Mouse (Mus musculus) midbrain, embryonic 12.5 days (tissue): ENCODE data around the gene Gm26920. TPM values are rescaled to one million over a fixed set of nuclear protein-coding genes. Genes with fewer than 3 reads are reported as not detected.

Source experiments
- ATAC-seq: fragments of 200-750 bp; cut with Nextera tagmentation; 2 replicates; pipeline ENCODE4 v1.8.0; 2017; ENCODE audit warnings: low read depth, moderate TSS enrichment, moderate library complexity; ENCODE audit not compliant: low FRiP score
- H3K27ac ChIP-seq: fragments of 300-500 bp; sonication (generic); replicated peaks from 2 replicates; pipeline ENCODE4 v1.5.1; 2016; ENCODE audit warnings: mild to moderate bottlenecking
- H3K27me3 ChIP-seq: fragments of 300-500 bp; sonication (generic); 2 replicates; pipeline ENCODE4 v1.6.1; 2016; ENCODE audit warnings: mild to moderate bottlenecking
- H3K36me3 ChIP-seq: fragments of 300-500 bp; sonication (generic); 2 replicates; pipeline ENCODE4 v1.6.1; 2016
- H3K4me1 ChIP-seq: fragments of 300-500 bp; sonication (generic); 2 replicates; pipeline ENCODE4 v1.6.1; 2016
- H3K4me2 ChIP-seq: fragments of 300-500 bp; sonication (generic); replicated peaks from 2 replicates; pipeline ENCODE4 v1.6.1; 2016; ENCODE audit warnings: mild to moderate bottlenecking, moderate library complexity
- H3K4me3 ChIP-seq: fragments of 300-500 bp; sonication (generic); 2 replicates; pipeline ENCODE4 v1.5.1; 2016; ENCODE audit warnings: mild to moderate bottlenecking
- H3K9ac ChIP-seq: fragments of 300-500 bp; sonication (generic); replicated peaks from 2 replicates; pipeline ENCODE4 v1.6.1; 2016; ENCODE audit warnings: mild to moderate bottlenecking, moderate library complexity
- H3K9me3 ChIP-seq: fragments of 300-500 bp; sonication (generic); 2 replicates; pipeline ENCODE4 v1.6.1; 2016; ENCODE audit warnings: mild to moderate bottlenecking
- WGBS: fragments of 180-500 bp; shearing (Covaris S2); methylation state at CpG from one replicate; pipeline ENCODE4 v1.1.7; 2016; 5-methylcytosine and 5-hydroxymethylcytosine counted together
- polyA plus RNA-seq: library from polyadenylated mRNA; unstranded; fragments of >200 nt; fragmentation: Nextera tagmentation; extraction: Ambion mirVana; gene quantifications from 2 replicates; pipeline ENCODE4 v1.2.1, GENCODE M21; 2016

Gene Gm26920
- polyA plus RNA-seq, 1 experiment from 2014 or later: 1.0 TPM

- WGBS: 94% methylated on average over 4 of the region's 4 CpGs
- Histone ChIP-seq H3K27me3 (no peaks in the 10 kb centered on the region), H3K27ac (no peak overlapping the region), H3K4me3 (no peak overlapping the region), H3K9ac (no peak overlapping the region), H3K4me1 (peaks cover 12% of the 10 kb centered on the region), H3K36me3 (no peaks in the 10 kb centered on the region), H3K9me3 (no peaks in the 10 kb centered on the region), H3K4me2 (no peak overlapping the region)
- no peak for ATAC-seq
Measured at GRCm38 (mm10) chr7:30048126-30048525, 42.1 kb downstream of the Gm26920 start.

GRCm38 (mm10) chr7:30044354-30044753, 45.9 kb downstream of the Gm26920 start:
- Histone ChIP-seq H3K4me2 (no peak overlapping the region), H3K27ac (no peak overlapping the region), H3K27me3 (no peaks in the 10 kb centered on the region), H3K9ac (no peak overlapping the region), H3K36me3 (peaks cover 5% of the 10 kb centered on the region; the same call in 1 of the 2 replicates), H3K4me3 (no peak overlapping the region), H3K9me3 (no peaks in the 10 kb centered on the region), H3K4me1 (no peaks in the 10 kb centered on the region)
- WGBS: 64% methylated on average over 9 of the region's 9 CpGs
- ATAC-seq: no peak

GRCm38 (mm10) chr7:30034331-30034730, 55.9 kb downstream of the Gm26920 start:
- H3K4me2 ChIP-seq: no peak overlapping the region
- H3K4me3 ChIP-seq: no peak overlapping the region
- 91% methylated on average over 12 of the region's 12 CpGs for WGBS
- no peak overlapping the region for H3K27ac ChIP-seq
- H3K27me3 ChIP-seq: no peaks in the 10 kb centered on the region
- H3K9me3 ChIP-seq: no peaks in the 10 kb centered on the region
- H3K9ac ChIP-seq: no peak overlapping the region
- ATAC-seq: no peak
- no peaks in the 10 kb centered on the region for H3K4me1 ChIP-seq
- H3K36me3 ChIP-seq: peaks cover 26% of the 10 kb centered on the region

GRCm38 (mm10) chr7:30031379-30031778, 58.8 kb downstream of the Gm26920 start:
- Histone ChIP-seq H3K36me3 (peaks cover 17% of the 10 kb centered on the region), H3K27ac (no peak overlapping the region), H3K9me3 (no peaks in the 10 kb centered on the region), H3K4me1 (no peaks in the 10 kb centered on the region), H3K4me2 (no peak overlapping the region), H3K27me3 (no peaks in the 10 kb centered on the region), H3K9ac (no peak overlapping the region), H3K4me3 (no peak overlapping the region)
- 76% methylated on average over 3 of the region's 3 CpGs for WGBS
- no peak for ATAC-seq

GRCm38 (mm10) chr7:30030677-30031076, 59.5 kb downstream of the Gm26920 start:
- Histone ChIP-seq H3K9me3 (no peaks in the 10 kb centered on the region), H3K27me3 (no peaks in the 10 kb centered on the region), H3K4me3 (no peak overlapping the region), H3K27ac (no peak overlapping the region), H3K4me1 (no peaks in the 10 kb centered on the region), H3K9ac (no peak overlapping the region), H3K36me3 (peaks cover 19% of the 10 kb centered on the region), H3K4me2 (no peak overlapping the region)
- WGBS: 30% methylated on average over 6 of the region's 6 CpGs
- ATAC-seq: no peak

GRCm38 (mm10) chr7:30028572-30028971, 61.6 kb downstream of the Gm26920 start:
- H3K36me3 ChIP-seq: peaks cover 39% of the 10 kb centered on the region
- no peak overlapping the region for H3K4me2 ChIP-seq

GRCm38 (mm10) chr7:30027331-30027730, 62.9 kb downstream of the Gm26920 start:
- Histone ChIP-seq H3K4me3 (no peak overlapping the region), H3K4me1 (no peaks in the 10 kb centered on the region), H3K4me2 (no peak overlapping the region), H3K9ac (no peak overlapping the region), H3K36me3 (peaks cover 51% of the 10 kb centered on the region), H3K9me3 (no peaks in the 10 kb centered on the region), H3K27me3 (no peaks in the 10 kb centered on the region), H3K27ac (no peak overlapping the region)
- no peak for ATAC-seq
- 67% methylated on average over 4 of the region's 4 CpGs for WGBS

More at GRCm38 (mm10) chr7:30028572-30028971, 61.6 kb downstream of the Gm26920 start:
- Histone ChIP-seq H3K4me3 (no peak overlapping the region), H3K27ac (no peak overlapping the region), H3K4me1 (no peaks in the 10 kb centered on the region), H3K9me3 (no peaks in the 10 kb centered on the region), H3K27me3 (no peaks in the 10 kb centered on the region), H3K9ac (no peak overlapping the region)
- ATAC-seq: no peak
- 92% methylated on average over 3 of the region's 3 CpGs for WGBS

- ATAC-seq: no peak
- Histone ChIP-seq H3K9me3 (no peaks in the 10 kb centered on the region), H3K27me3 (no peaks in the 10 kb centered on the region), H3K27ac (no peak overlapping the region), H3K4me2 (no peak overlapping the region), H3K36me3 (peaks cover 60% of the 10 kb centered on the region), H3K4me1 (no peaks in the 10 kb centered on the region), H3K9ac (no peak overlapping the region), H3K4me3 (no peak overlapping the region)
- WGBS: 88% methylated on average over 5 of the region's 5 CpGs
Measured at GRCm38 (mm10) chr7:30025358-30025757, 64.9 kb downstream of the Gm26920 start.

GRCm38 (mm10) chr7:30023800-30024199, 66.4 kb downstream of the Gm26920 start:
- H3K4me1 ChIP-seq: no peaks in the 10 kb centered on the region
- no peak for ATAC-seq
- H3K4me3 ChIP-seq: no peak overlapping the region
- H3K9me3 ChIP-seq: no peaks in the 10 kb centered on the region
- H3K9ac ChIP-seq: no peak overlapping the region
- peaks cover 71% of the 10 kb centered on the region for H3K36me3 ChIP-seq
- no peak overlapping the region for H3K4me2 ChIP-seq
- 95% methylated on average over 8 of the region's 8 CpGs for whole genome bisulfite sequencing
- no peak overlapping the region for H3K27ac ChIP-seq
- no peaks in the 10 kb centered on the region for H3K27me3 ChIP-seq

GRCm38 (mm10) chr7:30023324-30023723, 66.9 kb downstream of the Gm26920 start:
- H3K4me3 ChIP-seq: no peak overlapping the region
- H3K27me3 ChIP-seq: no peaks in the 10 kb centered on the region
- no peak overlapping the region for H3K9ac ChIP-seq
- no peaks in the 10 kb centered on the region for H3K4me1 ChIP-seq
- H3K27ac ChIP-seq: no peak overlapping the region
- H3K4me2 ChIP-seq: no peak overlapping the region
- H3K9me3 ChIP-seq: no peaks in the 10 kb centered on the region
- no peak for ATAC-seq
- WGBS: 94% methylated on average over 9 of the region's 9 CpGs
- H3K36me3 ChIP-seq: peaks cover 76% of the 10 kb centered on the region

GRCm38 (mm10) chr7:30019543-30019942, 70.7 kb downstream of the Gm26920 start:
- H3K4me3 ChIP-seq: no peak overlapping the region
- H3K36me3 ChIP-seq: peaks cover 82% of the 10 kb centered on the region
- no peak overlapping the region for H3K9ac ChIP-seq
- 97% methylated on average over 2 of the region's 2 CpGs for WGBS
- H3K27ac ChIP-seq: no peak overlapping the region
- H3K4me1 ChIP-seq: no peaks in the 10 kb centered on the region
- no peaks in the 10 kb centered on the region for H3K9me3 ChIP-seq
- no peak overlapping the region for H3K4me2 ChIP-seq
- H3K27me3 ChIP-seq: no peaks in the 10 kb centered on the region
- no peak for ATAC-seq

GRCm38 (mm10) chr7:30017226-30017625, 73.0 kb downstream of the Gm26920 start:
- WGBS: 93% methylated on average over 6 of the region's 6 CpGs
- Histone ChIP-seq H3K9me3 (no peaks in the 10 kb centered on the region), H3K4me1 (no peaks in the 10 kb centered on the region), H3K27ac (no peak overlapping the region), H3K36me3 (peaks cover 69% of the 10 kb centered on the region), H3K27me3 (no peaks in the 10 kb centered on the region), H3K4me3 (no peak overlapping the region), H3K4me2 (no peak overlapping the region), H3K9ac (no peak overlapping the region)
- ATAC-seq: no peak

GRCm38 (mm10) chr7:30012956-30013363, 77.2 kb downstream of the Gm26920 start:
- WGBS: 88% methylated on average over 4 of the region's 4 CpGs
- ATAC-seq: no peak

More at GRCm38 (mm10) chr7:30012956-30013363, 77.2 kb downstream of the Gm26920 start:
- Histone ChIP-seq H3K4me3 (no peak overlapping the region), H3K4me2 (no peak overlapping the region), H3K9ac (no peak overlapping the region), H3K27me3 (no peaks in the 10 kb centered on the region), H3K4me1 (peaks cover 11% of the 10 kb centered on the region; the same call in 1 of the 2 replicates), H3K9me3 (no peaks in the 10 kb centered on the region), H3K27ac (no peak overlapping the region), H3K36me3 (peaks cover 50% of the 10 kb centered on the region)
